Mouse (Mus musculus) fibroblast of lung, adult 2 months (primary cell): ENCODE results near the gene Dpf3.
A peak's percentile ranks its signal among the peaks of the same experiment; 100 is the strongest.

Source experiments
- DNase-seq: peaks from one replicate; pipeline ENCODE4 v3.0.0-alpha.2; 2011; ENCODE audit warnings: low read depth

The Dpf3 gene

GRCm38 (mm10) chr12:83286496-83287492, 200.7 kb downstream of the Dpf3 start:
- DNase-seq, result no peak

GRCm38 (mm10) chr12:83283591-83284320, 203.8 kb downstream of the Dpf3 start:
- DNase-seq, result no peak

- DNase-seq, result no peak
These were observed 209.7 kb downstream of the Dpf3 start for GRCm38 (mm10) chr12:83277537-83278441.

GRCm38 (mm10) chr12:83271215-83271614, 216.3 kb downstream of the Dpf3 start:
- no peak for DNase-seq

- peak; percentile 6 for DNase-seq
These were observed 219.0 kb downstream of the Dpf3 start for GRCm38 (mm10) chr12:83268504-83268922.

GRCm38 (mm10) chr12:83260540-83260939, 227.0 kb downstream of the Dpf3 start:
- DNase-seq, result no peak

GRCm38 (mm10) chr12:83254399-83254798, 233.1 kb downstream of the Dpf3 start:
- DNase-seq, result no peak

- no peak for DNase-seq
These were observed 238.4 kb downstream of the Dpf3 start for GRCm38 (mm10) chr12:83249066-83249465.

- no peak for DNase-seq
These were observed 238.9 kb downstream of the Dpf3 start for GRCm38 (mm10) chr12:83248636-83249035.

GRCm38 (mm10) chr12:83247669-83248068, 239.8 kb downstream of the Dpf3 start:
- no peak for DNase-seq

- DNase-seq, result no peak
These were observed 246.5 kb downstream of the Dpf3 start for GRCm38 (mm10) chr12:83241022-83241421.

- no peak for DNase-seq
These were observed 246.9 kb downstream of the Dpf3 start for GRCm38 (mm10) chr12:83240571-83240970.

GRCm38 (mm10) chr12:83235781-83236180, 251.7 kb downstream of the Dpf3 start:
- no peak for DNase-seq

- DNase-seq, result no peak
These were observed 252.5 kb downstream of the Dpf3 start for GRCm38 (mm10) chr12:83234981-83235380.

- DNase-seq, result no peak
These were observed 253.9 kb downstream of the Dpf3 start for GRCm38 (mm10) chr12:83233651-83234050.

GRCm38 (mm10) chr12:83232916-83233315, 254.6 kb downstream of the Dpf3 start:
- no peak for DNase-seq

GRCm38 (mm10) chr12:83231258-83231657, 256.3 kb downstream of the Dpf3 start:
- DNase-seq, result no peak

- DNase-seq, result no peak
These were observed 257.8 kb downstream of the Dpf3 start for GRCm38 (mm10) chr12:83229683-83230082.

GRCm38 (mm10) chr12:83227014-83227413, 260.5 kb downstream of the Dpf3 start:
- no peak for DNase-seq

GRCm38 (mm10) chr12:83220964-83221363, 266.6 kb downstream of the Dpf3 start:
- DNase-seq, result no peak

GRCm38 (mm10) chr12:83213879-83214341, 273.6 kb downstream of the Dpf3 start:
- no peak for DNase-seq

GRCm38 (mm10) chr12:83211976-83212375, 275.5 kb downstream of the Dpf3 start:
- DNase-seq, result no peak
